Mouse (Mus musculus) layer of hippocampus, adult 2 months (tissue): ENCODE measurements around the gene Serf2. TPM values are rescaled to one million over a fixed set of nuclear protein-coding genes. Genes with fewer than 3 reads are reported as not detected.
A peak's percentile ranks its signal among the peaks of the same experiment; 100 is the strongest.
"Not testable (repeated sequence)": the region's sequence is repeated elsewhere in the genome, so short reads cannot be mapped to it uniquely, and the experiment has no call there.

Experiments
- DNase-seq, 2 experiments: peaks; one replicate each; pipeline ENCODE4 v3.0.0; 2022; ENCODE audit warnings: low spot score in 2 of 2
- H3K27ac ChIP-seq: fragments of 200-600 bp; 2 replicates; pipeline ENCODE4 v1.8.1; 2022
- H3K4me3 ChIP-seq: fragments of 200-600 bp; 2 replicates; pipeline ENCODE4 v1.8.1; 2022; ENCODE audit warnings: mild to moderate bottlenecking
- CTCF ChIP-seq: fragments of 200-600 bp; conservative IDR thresholded peaks from 2 replicates; pipeline ENCODE4 v1.8.1; 2022; ENCODE audit warnings: antibody characterized with exemption, mild to moderate bottlenecking, moderate library complexity
- total RNA-seq, 2 experiments: library from RNA; stranded (reverse); gene quantifications; 2 replicates each; pipeline ENCODE4 v1.2.3; 2021

Serf2 gene
- total RNA-seq, 2 experiments from 2014 or later = 146 to 155 TPM

DNA sequence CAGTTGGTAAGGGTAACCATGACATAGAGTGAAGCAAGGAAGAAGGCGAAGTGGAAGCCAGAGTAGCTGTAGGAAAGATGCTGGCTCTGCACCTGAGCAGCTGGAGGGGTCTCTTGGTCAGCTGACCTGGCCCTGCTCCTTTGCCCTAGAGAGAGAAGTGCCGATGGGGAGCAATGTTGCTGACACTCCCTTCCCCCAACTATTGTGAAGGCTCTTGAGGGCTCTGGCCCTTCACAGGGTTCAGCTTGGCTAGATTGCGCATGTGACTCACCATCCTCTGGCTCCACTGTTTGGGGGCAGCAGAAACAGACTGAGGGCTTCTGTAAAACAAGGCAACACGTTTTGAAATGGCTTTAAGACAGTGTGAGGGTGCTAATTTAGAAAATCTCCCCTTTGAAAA lies 3.4 kb downstream of the Serf2 start:
- no peak overlapping the region for H3K27ac ChIP-seq
- no peak overlapping the region for H3K4me3 ChIP-seq
- DNase-seq = no peak
- no peak for TF ChIP-seq CTCF

DNA sequence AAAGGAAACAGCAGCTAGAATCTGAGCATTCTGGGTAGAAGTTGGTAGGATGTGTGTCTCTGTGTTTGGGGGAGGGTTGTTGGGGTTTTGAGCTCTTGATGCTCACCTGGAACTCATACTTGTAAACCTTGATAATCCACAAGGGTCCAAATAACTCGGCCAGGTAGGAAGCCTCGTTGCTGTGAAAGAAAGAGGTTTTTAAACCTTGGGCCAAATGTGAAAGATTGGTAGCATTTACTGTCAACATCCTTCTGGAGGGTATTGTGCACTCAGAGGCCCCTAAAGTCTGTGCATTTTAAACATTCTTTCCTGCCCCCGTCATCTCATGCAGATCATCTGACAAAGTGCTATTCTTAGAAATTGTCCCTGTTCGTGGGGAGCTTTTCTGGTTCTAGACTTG lies 4.0 kb downstream of the Serf2 start, which contains the start of gene Hypk:
Gene Hypk, plus strand, starts transcription at position 301 of the 400 bp plus-strand sequence.
- Histone ChIP-seq H3K27ac (no peak within 1 kb of the TSS; the same call in 1 of the 2 replicates), H3K4me3 (no peak within 1 kb of the TSS)
- TF ChIP-seq CTCF = no peak
- no peak for DNase-seq

DNA sequence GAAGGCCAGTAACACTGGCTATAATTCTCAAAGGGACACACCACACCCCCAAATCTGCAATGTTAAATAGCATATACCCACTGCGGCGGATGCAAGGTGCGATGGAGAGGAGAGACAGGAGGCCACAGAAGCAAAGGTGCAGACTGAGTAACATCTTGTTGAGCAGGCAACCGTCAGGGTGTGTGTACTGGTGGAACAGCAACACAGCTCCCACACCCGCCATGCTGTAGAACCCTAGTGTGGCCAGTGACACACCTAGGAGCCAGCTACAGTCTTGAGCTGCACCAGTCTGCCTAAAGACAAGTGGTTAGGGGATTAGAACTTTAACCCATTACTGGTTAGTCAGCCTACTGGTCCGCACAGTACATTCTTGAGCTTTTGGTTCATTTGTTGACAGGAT lies 4.9 kb downstream of the Serf2 start:
- TF ChIP-seq CTCF = no peak
- no peak for DNase-seq
- H3K4me3 ChIP-seq = no peak overlapping the region
- no peak overlapping the region for H3K27ac ChIP-seq

DNA sequence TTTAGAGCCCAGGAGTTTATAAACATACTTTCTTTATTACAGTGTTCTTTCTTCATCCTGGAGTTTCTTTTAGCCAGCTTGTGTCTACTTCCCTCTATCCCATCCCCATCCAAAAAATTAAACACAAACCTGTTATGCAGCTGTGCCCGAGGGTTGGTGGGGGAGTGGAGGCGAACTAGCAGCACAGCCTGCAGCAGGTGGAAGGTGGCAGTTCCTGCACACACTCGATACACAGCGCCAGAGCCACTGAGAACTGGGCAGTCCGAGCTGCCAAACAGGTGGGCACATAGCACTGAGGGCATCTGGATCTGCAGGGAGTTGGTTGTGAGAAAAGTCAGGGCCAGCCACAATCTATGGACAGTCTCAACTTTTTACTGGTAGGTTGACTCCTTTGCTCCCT lies 6.5 kb downstream of the Serf2 start:
- Histone ChIP-seq H3K27ac (no peak overlapping the region), H3K4me3 (no peak overlapping the region)
- DNase-seq = no peak
- no peak for TF ChIP-seq CTCF

DNA sequence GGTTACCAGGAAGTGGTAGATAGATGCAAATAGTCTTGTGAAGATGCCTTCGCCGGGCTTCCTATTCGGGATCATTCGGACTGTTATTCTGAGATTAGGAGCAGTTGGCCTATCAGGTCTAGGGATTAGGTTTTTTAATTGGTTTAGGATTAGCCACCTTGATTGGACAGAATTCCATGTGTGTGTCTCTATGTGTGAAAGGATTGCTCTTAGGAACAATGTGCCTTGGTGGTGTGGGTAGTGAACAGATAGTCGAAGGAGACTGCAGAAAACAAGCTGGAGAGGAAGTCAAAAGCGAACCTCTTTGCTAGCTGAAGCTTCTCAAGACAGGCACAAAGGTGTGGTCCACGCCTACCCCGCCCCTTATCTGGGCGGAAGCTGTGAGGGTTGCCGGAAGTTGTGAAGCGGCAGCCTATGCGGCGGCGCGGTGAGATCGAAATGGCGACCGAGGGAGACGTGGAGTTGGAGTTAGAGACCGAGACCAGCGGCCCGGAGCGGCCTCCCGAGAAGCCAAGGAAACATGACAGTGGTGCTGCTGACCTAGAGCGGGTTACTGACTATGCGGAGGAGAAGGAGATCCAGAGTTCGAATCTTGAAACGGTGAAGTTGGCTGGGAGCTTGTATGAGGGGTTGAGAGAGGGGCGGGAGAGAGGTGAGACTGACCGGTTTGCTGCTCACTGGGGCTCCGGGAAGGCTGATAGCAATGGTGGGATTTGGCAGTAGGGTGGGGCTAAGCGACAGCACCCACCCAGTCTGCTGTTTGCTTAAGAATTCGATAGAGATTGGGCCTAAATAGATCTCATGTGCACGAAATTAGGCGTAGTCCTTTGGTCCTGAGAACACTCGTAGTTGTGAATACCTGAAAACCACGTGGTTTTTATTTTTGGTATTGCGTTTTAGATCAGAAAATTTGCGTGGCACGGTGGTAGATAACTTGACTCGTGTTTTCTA lies 8.0 kb downstream of the Serf2 start, which contains the start of gene Serinc4:
Gene Serinc4, minus strand, starts transcription at position 90 of the 951 bp plus-strand sequence.
- Histone ChIP-seq H3K27ac (peak within 1 kb of the TSS; percentile 83), H3K4me3 (peak within 1 kb of the TSS; percentile 87)
- DNase-seq = peak; percentile 80 to 83
- TF ChIP-seq CTCF = no peak

DNA sequence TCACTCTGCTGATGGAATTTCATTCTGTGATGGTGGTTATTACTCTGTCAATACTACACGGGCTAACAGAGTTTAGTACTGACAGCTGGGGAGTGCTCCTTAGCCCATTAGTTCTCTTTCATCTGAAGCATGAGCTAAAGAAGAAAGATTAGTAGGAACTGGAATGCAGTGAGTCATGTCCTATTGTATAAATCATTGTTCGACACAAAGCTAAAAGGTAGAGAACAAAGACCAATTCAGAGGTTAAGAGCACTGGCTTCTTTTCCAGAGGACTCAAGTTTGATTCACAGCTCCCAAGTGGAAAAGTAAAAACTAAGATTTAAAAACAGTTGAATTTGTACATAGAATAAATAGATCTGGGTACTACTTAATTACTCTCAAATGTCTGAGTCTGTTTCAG lies 11.1 kb downstream of the Serf2 start:
- Histone ChIP-seq H3K27ac (no peak overlapping the region), H3K4me3 (no peak overlapping the region)
- no peak for DNase-seq
- no peak for TF ChIP-seq CTCF

DNA sequence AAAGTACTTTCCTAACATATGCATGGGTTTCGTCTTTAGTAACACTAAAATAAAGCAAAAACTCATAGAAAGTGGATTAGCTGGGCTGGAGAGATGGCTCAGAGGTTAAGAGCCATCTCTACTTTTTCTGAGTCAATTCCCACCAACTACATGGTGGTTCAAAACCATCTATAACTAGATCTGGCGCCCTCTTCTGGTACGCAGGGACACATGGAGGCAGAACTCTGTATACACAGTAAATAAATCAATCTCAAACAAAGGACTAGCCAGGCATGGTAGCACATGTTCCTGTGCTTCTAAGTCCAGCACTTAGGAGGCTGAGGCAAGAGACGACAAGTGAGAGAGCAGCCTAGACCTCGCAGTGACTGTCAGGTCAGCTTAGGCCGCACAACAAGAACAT lies 20.0 kb downstream of the Serf2 start:
- DNase-seq, H3K4me3 ChIP-seq, H3K27ac ChIP-seq: not testable (repeated sequence)

DNA sequence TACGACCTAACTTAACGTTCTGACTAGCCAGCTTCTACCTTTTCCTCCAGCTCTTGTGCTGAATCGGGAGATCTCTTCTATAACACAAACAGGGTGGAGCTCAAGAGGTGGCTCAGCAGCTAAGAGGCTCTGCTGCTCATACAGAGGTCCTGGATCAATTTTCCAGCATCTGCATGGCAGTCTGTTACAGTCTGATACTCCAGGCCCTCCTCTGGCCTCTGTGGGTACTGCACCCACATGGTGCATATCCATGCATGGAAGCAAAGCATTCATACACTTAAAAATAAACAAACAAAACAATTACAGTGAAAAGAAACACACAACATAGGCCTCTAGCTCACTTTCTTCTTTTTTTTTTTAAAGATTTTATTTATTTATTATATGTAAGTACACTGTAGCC lies 23.8 kb downstream of the Serf2 start:
- not testable (repeated sequence) for H3K27ac ChIP-seq, DNase-seq
- H3K4me3 ChIP-seq = peak overlapping the region; percentile 70
- TF ChIP-seq CTCF = peak; percentile 40; the same call in 1 of the 2 replicates

DNA sequence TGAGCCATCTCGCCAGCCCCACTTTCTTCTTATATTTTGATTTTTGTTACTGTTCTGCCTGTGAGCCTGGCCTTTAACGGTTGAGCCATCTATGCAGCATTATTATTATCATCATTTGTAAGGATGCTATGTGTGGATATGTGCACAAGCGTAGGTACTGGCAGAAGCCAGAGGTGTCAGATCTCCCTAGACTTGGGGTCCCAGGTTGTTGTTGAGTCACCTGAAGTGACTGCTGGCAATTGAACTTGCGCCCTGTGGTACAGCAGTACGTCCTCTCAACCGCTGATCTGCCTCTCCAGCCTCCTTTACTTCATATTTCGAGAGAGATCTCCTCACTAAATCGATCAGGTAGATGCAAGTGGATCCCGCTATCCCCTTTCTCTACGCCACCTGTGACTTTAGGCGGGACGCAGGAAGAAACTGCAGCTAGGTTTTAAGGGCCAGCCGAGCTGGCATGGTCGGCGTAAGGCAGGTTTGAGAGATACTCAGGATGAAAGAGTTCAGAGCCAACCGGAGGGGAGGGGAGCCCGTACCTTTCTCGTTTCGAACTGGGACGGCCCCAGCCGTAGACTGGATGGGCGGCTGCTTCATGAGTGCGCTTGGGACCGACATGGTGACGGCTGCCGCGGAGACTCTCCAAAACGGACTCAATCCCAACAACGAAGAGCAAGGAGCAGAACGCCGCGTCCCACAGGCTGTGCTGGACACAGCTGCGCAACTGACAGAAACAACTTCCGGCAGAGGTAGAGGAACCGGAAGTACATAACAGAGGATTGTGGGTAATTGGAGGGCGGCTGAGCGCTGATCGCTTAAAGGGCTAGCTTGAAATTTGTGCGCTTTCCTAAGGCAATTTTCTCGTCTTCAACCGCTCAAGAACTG lies 24.5 kb downstream of the Serf2 start, which contains the start of gene Mfap1b:
Gene Mfap1b, minus strand, starts transcription at position 767 of the 879 bp plus-strand sequence.
- peak; percentile 79 to 90 for DNase-seq
- H3K27ac ChIP-seq = peak within 1 kb of the TSS; percentile 80

DNA sequence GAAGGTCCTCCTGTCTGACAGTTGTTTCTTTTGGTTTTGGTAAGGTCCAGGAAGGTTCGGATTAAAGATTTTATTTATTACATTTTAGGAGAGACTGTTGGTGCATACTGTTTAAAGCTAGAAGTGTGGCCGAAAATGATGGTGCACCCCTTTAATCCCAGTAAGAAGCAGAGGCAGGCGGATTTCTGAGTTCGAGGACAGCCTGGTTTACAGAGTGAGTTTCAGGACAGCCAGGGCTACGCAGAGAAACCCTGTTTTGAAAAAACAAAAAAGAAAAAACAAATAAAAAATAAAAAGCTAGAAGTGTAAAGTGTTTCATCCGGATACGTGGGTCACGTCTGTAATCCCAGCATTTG lies 25.2 kb downstream of the Serf2 start:
- Histone ChIP-seq H3K4me3 (peak overlapping the region; percentile 70), H3K27ac (peak overlapping the region; percentile 80)
- TF ChIP-seq CTCF = peak; percentile 29; the same call in 1 of the 2 replicates
- no peak for DNase-seq

More for the DNA sequence above, 24.5 kb downstream of the Serf2 start, which contains the start of gene Mfap1b:
- peak within 1 kb of the TSS; percentile 70 for H3K4me3 ChIP-seq

DNA sequence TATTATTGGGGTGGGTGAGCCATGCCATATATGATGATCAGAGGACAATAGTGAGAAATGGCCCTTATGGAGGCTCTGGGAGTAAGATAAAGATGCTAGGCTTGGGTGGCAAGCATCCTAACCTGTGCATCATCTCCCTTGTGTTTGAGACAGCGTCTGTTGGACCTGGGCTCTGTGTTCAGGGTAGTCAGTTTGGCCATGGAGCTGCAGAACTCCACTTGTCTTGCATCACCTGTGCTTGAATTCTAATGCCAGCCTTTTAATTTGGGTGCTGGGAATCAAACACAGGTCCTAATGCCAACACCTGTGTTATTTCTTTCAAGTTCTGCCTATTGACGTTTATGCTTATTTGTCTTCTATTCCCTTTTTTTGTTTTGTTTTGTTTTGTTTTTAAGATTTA lies 26.3 kb downstream of the Serf2 start:
- not testable (repeated sequence) for H3K27ac ChIP-seq, DNase-seq, H3K4me3 ChIP-seq

DNA sequence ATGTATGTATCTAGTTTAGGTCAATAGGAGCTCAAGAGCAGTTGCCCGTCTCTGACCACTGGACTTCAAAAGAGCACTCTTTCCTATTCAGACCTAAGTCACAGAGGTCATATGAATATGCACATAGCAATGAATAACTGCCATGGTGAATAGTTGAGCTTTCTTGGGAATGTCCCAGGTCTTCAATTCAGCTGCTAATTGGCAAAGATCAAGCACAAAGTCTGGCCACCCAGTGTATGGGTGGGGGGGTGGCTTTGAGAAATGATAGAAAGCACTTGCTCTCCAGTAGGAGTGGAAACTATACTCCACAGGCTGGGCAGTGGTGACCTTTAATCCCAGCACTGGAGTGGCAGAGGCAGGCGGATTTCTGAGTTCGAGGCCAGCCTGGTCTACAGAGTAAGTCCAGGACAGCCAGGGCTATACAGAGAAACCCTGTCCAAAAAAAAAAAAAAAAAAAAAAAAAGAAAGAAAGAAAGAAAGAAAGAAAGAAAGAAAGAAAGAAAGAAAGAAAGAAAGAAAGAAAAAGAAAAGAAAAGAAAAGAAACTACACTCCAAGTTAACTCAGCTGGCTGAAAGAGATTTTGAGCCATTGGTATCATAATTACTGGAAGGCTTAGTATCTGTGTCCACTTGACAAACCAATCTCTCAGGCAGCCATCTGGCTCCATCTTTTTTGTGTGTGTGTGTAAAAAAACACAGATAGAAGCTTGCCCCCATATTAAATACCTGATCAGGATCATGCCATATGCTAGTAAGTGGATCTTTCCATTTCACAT lies 28.7 kb downstream of the Serf2 start:
- DNase-seq = no peak
- Histone ChIP-seq H3K4me3 (no peak overlapping the region), H3K27ac (no peak overlapping the region)
- TF ChIP-seq CTCF = no peak

DNA sequence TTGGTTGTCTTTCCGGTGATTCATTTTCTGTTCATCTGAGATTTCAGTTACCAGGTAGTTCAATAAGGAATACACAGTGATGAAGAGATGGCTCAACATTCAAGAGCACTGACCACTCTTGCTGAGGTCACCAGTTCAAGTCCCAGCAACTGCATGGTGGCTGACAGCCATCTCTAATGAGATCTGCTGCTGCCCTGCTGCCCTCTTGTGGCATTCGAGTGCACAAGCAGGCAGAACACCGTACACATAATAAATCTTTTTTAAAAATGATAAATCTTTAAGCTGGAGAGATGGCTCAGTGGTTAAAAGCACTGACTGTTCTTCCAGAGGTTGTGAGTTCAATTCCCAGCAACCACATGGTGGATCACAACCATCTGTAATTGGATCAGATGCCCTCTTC lies 31.5 kb downstream of the Serf2 start:
- no peak for DNase-seq
- H3K4me3 ChIP-seq = no peak overlapping the region
- peak; percentile 72 for TF ChIP-seq CTCF
- no peak overlapping the region for H3K27ac ChIP-seq

DNA sequence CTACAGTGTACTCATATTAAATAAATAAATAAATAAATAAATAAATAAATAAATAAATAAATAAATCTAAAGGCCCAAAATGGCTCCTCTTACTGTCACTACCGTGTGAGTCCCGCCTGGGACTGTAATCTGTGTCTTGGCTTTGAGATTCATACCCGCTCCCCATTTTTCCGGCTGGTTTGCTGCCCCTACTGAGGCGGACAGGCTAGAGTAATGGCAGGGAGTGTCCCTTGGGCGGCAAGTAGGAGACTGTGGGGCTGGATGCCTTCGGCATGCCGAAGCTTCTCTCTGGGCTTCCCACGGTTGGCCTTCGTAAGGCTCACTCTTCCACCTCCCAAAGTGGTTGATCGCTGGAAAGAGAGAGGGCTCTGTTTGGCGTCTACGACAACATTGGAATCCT lies 31.9 kb downstream of the Serf2 start:
- DNase-seq, H3K27ac ChIP-seq, H3K4me3 ChIP-seq: not testable (repeated sequence)
